Mouse (Mus musculus): Measurements from ENCODE around the gene Gm42791. TPM values are rescaled to one million over a fixed set of nuclear protein-coding genes. Genes with fewer than 3 reads are reported as not detected.

Gene Gm42791
- total and polyA plus RNA-seq, 3 experiments: 0.42 to 1.3 TPM; not detected in 1

DNA sequence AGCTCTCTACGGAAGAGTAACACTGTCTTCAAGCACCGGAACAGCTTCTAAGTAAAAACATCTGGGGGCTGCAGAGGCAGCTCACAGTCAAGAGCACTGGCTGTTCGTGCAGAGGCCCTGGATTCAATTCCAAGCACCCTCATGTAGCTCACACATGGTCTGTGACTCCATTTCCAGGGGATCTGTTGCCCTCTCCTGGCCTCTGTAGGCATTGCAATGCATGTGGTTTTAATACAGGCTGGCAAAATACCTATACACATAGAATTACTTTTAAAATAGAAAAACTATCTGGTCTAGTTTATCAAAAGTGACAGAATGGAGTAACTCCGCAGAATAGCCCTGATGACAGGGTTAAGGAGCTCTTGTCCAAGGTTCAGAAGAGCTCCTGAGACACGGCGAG, 115.7 kb downstream of the Gm42791 start:
- H3K9ac ChIP-seq (ENCODE audit: insufficient read depth, low read depth): no peak overlapping the region
- dilution Hi-C loops (cut with MboI; ENCODE audit: extremely low pct_ligation_motif_present, extremely low pct_unique_long_range_greater_than_20kb, low sequenced_read_pairs): no loop called here

DNA sequence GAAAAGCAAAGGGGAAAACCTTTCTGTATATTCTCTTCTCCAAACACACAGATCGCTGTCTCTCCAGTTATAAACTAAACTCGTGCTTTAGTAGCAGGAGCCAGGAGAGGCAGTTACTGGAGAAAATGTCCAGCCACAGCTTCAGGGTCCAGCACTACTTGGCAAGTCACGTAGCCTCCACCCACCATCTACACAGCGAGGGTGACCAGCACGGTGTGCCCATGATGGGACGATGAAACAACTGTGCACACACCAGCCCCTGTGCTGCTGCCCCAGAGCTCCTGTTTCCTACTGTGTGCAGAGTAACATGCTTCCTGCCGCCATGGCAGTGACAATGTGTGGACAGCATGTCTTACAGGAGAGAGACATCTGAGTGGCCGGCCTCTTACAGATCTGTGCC, 121.8 kb downstream of the Gm42791 start:
- Histone ChIP-seq H3K27ac (ENCODE audit: insufficient read depth, low read depth) (no peak overlapping the region), H3K4me2 (ENCODE audit: insufficient read depth, low read depth, poor library complexity, severe bottlenecking) (no peak overlapping the region), H3K9me3 (replicated peaks; ENCODE audit: low read length) (no peaks in the 10 kb centered on the region), H3K79me2 (replicated peaks; ENCODE audit: control insufficient read depth, extremely low read depth, insufficient read depth, poor library complexity, severe bottlenecking) (no peaks in the 10 kb centered on the region), H3K4me3 (replicated peaks in 1 of 3; ENCODE audit: low read depth in 2 of 3, low read length in 2 of 3, poor library complexity in 1 of 3) (no peak overlapping the region), H3K27me3 (replicated peaks) (no peaks in the 10 kb centered on the region), H3K4me1 (ENCODE audit: control insufficient read depth in 1 of 2, insufficient read depth in 2 of 2) (peaks cover under 1 to 16% of the 10 kb centered on the region in 2 experiments), H3K9ac (ENCODE audit: insufficient read depth, low read depth) (no peak overlapping the region), H3K36me3 (replicated peaks in 1 of 2; ENCODE audit: control insufficient read depth in 1 of 2, insufficient read depth in 1 of 2, low read length in 1 of 2) (peaks cover 8 to 34% of the 10 kb centered on the region in 2 experiments)
- in situ Hi-C loops (cut with MboI; ENCODE audit: low pct_ligation_motif_present, low pct_unique_long_range_greater_than_20kb, low sequenced_read_pairs): no loop called here
- TF ChIP-seq ZC3H11A (IDR thresholded peaks at IDR 0.05; ENCODE audit: low read depth, low read length) (no peak), MYC (IDR thresholded peaks at IDR 0.05; ENCODE audit: low read depth, low read length) (no peak), POLR2A (IDR thresholded peaks at IDR 0.05; ENCODE audit: low read depth, low read length) (no peak), E2F4 (IDR thresholded peaks at IDR 0.05; ENCODE audit: insufficient replicate concordance, low read depth, low read length) (no peak), MAZ (IDR thresholded peaks at IDR 0.05; ENCODE audit: low read depth, low read length) (no peak), RCOR1 (conservative IDR thresholded peaks at IDR 0.05; ENCODE audit: low read depth, low read length) (no peak), TCF12 (IDR thresholded peaks at IDR 0.05; ENCODE audit: low read depth, low read length) (no peak), IRF4 (IDR thresholded peaks at IDR 0.05; ENCODE audit: low read depth, low read length) (no peak), MAFK (IDR thresholded peaks at IDR 0.05; ENCODE audit: insufficient replicate concordance, low read length) (no peak), MXI1 (IDR thresholded peaks at IDR 0.05; ENCODE audit: low read depth, low read length) (no peak), EP300 (IDR thresholded peaks at IDR 0.05; ENCODE audit: low read length) (no peak), ZNF384 (IDR thresholded peaks at IDR 0.05; ENCODE audit: low read depth, low read length) (no peak), POLR2AphosphoS2 (IDR thresholded peaks at IDR 0.05; ENCODE audit: low read depth, low read length) (no peak), NRF1 (IDR thresholded peaks at IDR 0.05; ENCODE audit: low read depth, low read length) (no peak), RAD21 (IDR thresholded peaks at IDR 0.05; ENCODE audit: low read depth, low read length) (no peak)
- dilution Hi-C loops (cut with MboI; ENCODE audit: extremely low pct_ligation_motif_present, extremely low pct_unique_long_range_greater_than_20kb, low sequenced_read_pairs): no loop called here
- DNase-seq (ENCODE audit: extremely low read depth): no peak

More for the DNA sequence above, 115.7 kb downstream of the Gm42791 start:
- no peaks in the 10 kb centered on the region for H3K4me1 ChIP-seq (ENCODE audit: control insufficient read depth in 1 of 2, insufficient read depth in 2 of 2)
- H3K27ac ChIP-seq (ENCODE audit: insufficient read depth, low read depth): no peak overlapping the region
- H3K79me2 ChIP-seq (replicated peaks; ENCODE audit: control insufficient read depth, extremely low read depth, insufficient read depth, poor library complexity, severe bottlenecking): no peaks in the 10 kb centered on the region
- peaks cover 5% of the 10 kb centered on the region for H3K9me3 ChIP-seq (replicated peaks; ENCODE audit: low read length)
- DNase-seq (ENCODE audit: extremely low read depth): no peak
- H3K27me3 ChIP-seq (replicated peaks): no peaks in the 10 kb centered on the region
- no peak overlapping the region for H3K4me2 ChIP-seq (ENCODE audit: insufficient read depth, low read depth, poor library complexity, severe bottlenecking)
- TF ChIP-seq CTCF (conservative IDR thresholded peaks at IDR 0.05 in 1 of 2, IDR thresholded peaks at IDR 0.05 in 1 of 2; ENCODE audit: low read depth in 2 of 2, low read length in 2 of 2) (peak; percentile 36 to 58; a peak in 2 of 4 replicates), MAX (IDR thresholded peaks at IDR 0.05; ENCODE audit: low read length) (no peak), CHD1 (IDR thresholded peaks at IDR 0.05; ENCODE audit: low read depth, low read length) (no peak), UBTF (IDR thresholded peaks at IDR 0.05; ENCODE audit: low read depth, low read length) (no peak), GABPA (IDR thresholded peaks at IDR 0.05; ENCODE audit: insufficient replicate concordance, low read depth, low read length) (no peak), POLR2AphosphoS2 (IDR thresholded peaks at IDR 0.05; ENCODE audit: low read depth, low read length) (no peak), JUN (IDR thresholded peaks at IDR 0.05; ENCODE audit: insufficient read depth, low read depth, low read length) (no peak), RAD21 (IDR thresholded peaks at IDR 0.05; ENCODE audit: low read depth, low read length) (peak; percentile 52), IRF4 (IDR thresholded peaks at IDR 0.05; ENCODE audit: low read depth, low read length) (no peak), SMC3 (IDR thresholded peaks at IDR 0.05; ENCODE audit: low read depth, low read length) (peak; percentile 54)
- H3K36me3 ChIP-seq (replicated peaks in 1 of 2; ENCODE audit: control insufficient read depth in 1 of 2, insufficient read depth in 1 of 2, low read length in 1 of 2): peaks cover 13 to 60% of the 10 kb centered on the region in 2 experiments
- in situ Hi-C loops (cut with MboI; ENCODE audit: low pct_ligation_motif_present, low pct_unique_long_range_greater_than_20kb, low sequenced_read_pairs): no loop called here
- H3K4me3 ChIP-seq (replicated peaks in 1 of 3; ENCODE audit: low read depth in 2 of 3, low read length in 2 of 3, poor library complexity in 1 of 3): no peak overlapping the region
